Mouse (Mus musculus): ENCODE data around the gene Nmnat2. TPM values are rescaled to one million over a fixed set of nuclear protein-coding genes. Genes with fewer than 3 reads are reported as not detected.
A peak's percentile ranks its signal among the peaks of the same experiment; 100 is the strongest.

Gene Nmnat2
- polyA plus RNA-seq, 1 experiment from 2014 or later, result 4.7 TPM

GRCm38 (mm10) chr1:153129992-153130713 is 175.4 kb downstream of the Nmnat2 start:
- Histone ChIP-seq H3K4me3 (no peak overlapping the region), H3K9me3 (no peaks in the 10 kb centered on the region), H3K4me1 (peaks cover 21% of the 10 kb centered on the region), H3K27me3 (replicated peaks; ENCODE audit: low read depth, poor library complexity, severe bottlenecking) (no peaks in the 10 kb centered on the region), H3K36me3 (replicated peaks) (no peaks in the 10 kb centered on the region), H3K27ac (replicated peaks) (no peak overlapping the region)
- no peak for DNase-seq (ENCODE audit: low spot score)
- WGBS, result 89% methylated on average over 11 of the region's 11 CpGs

- H3K36me3 ChIP-seq (replicated peaks), result no peaks in the 10 kb centered on the region
- 21% methylated on average over 9 of the region's 9 CpGs for WGBS
- 0 out of 2 replicates have a peak overlapping the region, but pooled peaks have one; percentile 21 for H3K4me3 ChIP-seq
These were observed 179.3 kb downstream of the Nmnat2 start for GRCm38 (mm10) chr1:153133865-153134781.

GRCm38 (mm10) chr1:153136647-153137046 is 181.9 kb downstream of the Nmnat2 start:
- no peak for DNase-seq (ENCODE audit: low spot score)
- no peak overlapping the region for H3K4me3 ChIP-seq
- H3K36me3 ChIP-seq (replicated peaks), result no peaks in the 10 kb centered on the region
- no peak overlapping the region for H3K27ac ChIP-seq (replicated peaks)
- no peaks in the 10 kb centered on the region for H3K27me3 ChIP-seq (replicated peaks; ENCODE audit: low read depth, poor library complexity, severe bottlenecking)
- peaks cover 19% of the 10 kb centered on the region for H3K4me1 ChIP-seq
- H3K9me3 ChIP-seq, result no peaks in the 10 kb centered on the region
- WGBS, result 87% methylated on average over 13 of the region's 13 CpGs

More at GRCm38 (mm10) chr1:153133865-153134781, 179.3 kb downstream of the Nmnat2 start:
- H3K27ac ChIP-seq (replicated peaks), result peak overlapping the region; percentile 80
- peak; percentile 51 for DNase-seq (ENCODE audit: low spot score)
- no peaks in the 10 kb centered on the region for H3K9me3 ChIP-seq
- no peaks in the 10 kb centered on the region for H3K27me3 ChIP-seq (replicated peaks; ENCODE audit: low read depth, poor library complexity, severe bottlenecking)
- H3K4me1 ChIP-seq, result peaks cover 17% of the 10 kb centered on the region

- Histone ChIP-seq H3K36me3 (replicated peaks) (no peaks in the 10 kb centered on the region), H3K4me3 (no peak overlapping the region), H3K27ac (replicated peaks) (no peak overlapping the region), H3K27me3 (replicated peaks; ENCODE audit: low read depth, poor library complexity, severe bottlenecking) (no peaks in the 10 kb centered on the region), H3K4me1 (peaks cover 20% of the 10 kb centered on the region), H3K9me3 (no peaks in the 10 kb centered on the region)
- no peak for DNase-seq (ENCODE audit: low spot score)
- WGBS, result 75% methylated on average over 5 of the region's 5 CpGs
These were observed 183.7 kb downstream of the Nmnat2 start for GRCm38 (mm10) chr1:153138486-153138885.

GRCm38 (mm10) chr1:153139635-153140034 is 184.8 kb downstream of the Nmnat2 start:
- Histone ChIP-seq H3K4me1 (peaks cover 21% of the 10 kb centered on the region), H3K9me3 (no peaks in the 10 kb centered on the region), H3K27me3 (replicated peaks; ENCODE audit: low read depth, poor library complexity, severe bottlenecking) (no peaks in the 10 kb centered on the region), H3K4me3 (no peak overlapping the region), H3K27ac (replicated peaks) (no peak overlapping the region), H3K36me3 (replicated peaks) (no peaks in the 10 kb centered on the region)
- WGBS, result 82% methylated on average over 7 of the region's 7 CpGs
- no peak for DNase-seq (ENCODE audit: low spot score)

GRCm38 (mm10) chr1:153140265-153140664 is 185.5 kb downstream of the Nmnat2 start:
- WGBS, result 80% methylated on average over 11 of the region's 11 CpGs
- Histone ChIP-seq H3K27me3 (replicated peaks; ENCODE audit: low read depth, poor library complexity, severe bottlenecking) (no peaks in the 10 kb centered on the region), H3K27ac (replicated peaks) (no peak overlapping the region)

GRCm38 (mm10) chr1:153140747-153141228 is 186.0 kb downstream of the Nmnat2 start:
- Histone ChIP-seq H3K27ac (replicated peaks) (no peak overlapping the region; the same call in 1 of the 2 replicates), H3K4me3 (no peak overlapping the region), H3K9me3 (no peaks in the 10 kb centered on the region), H3K36me3 (replicated peaks) (no peaks in the 10 kb centered on the region), H3K27me3 (replicated peaks; ENCODE audit: low read depth, poor library complexity, severe bottlenecking) (no peaks in the 10 kb centered on the region), H3K4me1 (peaks cover 19% of the 10 kb centered on the region)
- WGBS, result 46% methylated on average over 8 of the region's 8 CpGs
- DNase-seq (ENCODE audit: low spot score), result peak; percentile 50

More at GRCm38 (mm10) chr1:153140265-153140664, 185.5 kb downstream of the Nmnat2 start:
- no peak overlapping the region for H3K4me3 ChIP-seq
- no peaks in the 10 kb centered on the region for H3K36me3 ChIP-seq (replicated peaks)
- peaks cover 19% of the 10 kb centered on the region for H3K4me1 ChIP-seq
- H3K9me3 ChIP-seq, result no peaks in the 10 kb centered on the region
- DNase-seq (ENCODE audit: low spot score), result no peak

- H3K9me3 ChIP-seq, result no peaks in the 10 kb centered on the region
- no peak overlapping the region for H3K4me3 ChIP-seq
- no peaks in the 10 kb centered on the region for H3K27me3 ChIP-seq (replicated peaks; ENCODE audit: low read depth, poor library complexity, severe bottlenecking)
- DNase-seq (ENCODE audit: low spot score), result no peak
- H3K36me3 ChIP-seq (replicated peaks), result no peaks in the 10 kb centered on the region
- peaks cover 21% of the 10 kb centered on the region for H3K4me1 ChIP-seq
- WGBS, result 76% methylated on average over 11 of the region's 11 CpGs
- no peak overlapping the region for H3K27ac ChIP-seq (replicated peaks)
These were observed 189.2 kb downstream of the Nmnat2 start for GRCm38 (mm10) chr1:153144021-153144420.

- WGBS, result 73% methylated on average over 5 of the region's 5 CpGs
- Histone ChIP-seq H3K9me3 (no peaks in the 10 kb centered on the region), H3K4me3 (no peak overlapping the region), H3K27me3 (replicated peaks; ENCODE audit: low read depth, poor library complexity, severe bottlenecking) (no peaks in the 10 kb centered on the region), H3K4me1 (peaks cover 17% of the 10 kb centered on the region), H3K27ac (replicated peaks) (no peak overlapping the region), H3K36me3 (replicated peaks) (no peaks in the 10 kb centered on the region)
- no peak for DNase-seq (ENCODE audit: low spot score)
These were observed 191.0 kb downstream of the Nmnat2 start for GRCm38 (mm10) chr1:153145791-153146190.

GRCm38 (mm10) chr1:153152594-153152993 is 197.8 kb downstream of the Nmnat2 start:
- 87% methylated on average over 7 of the region's 7 CpGs for WGBS
- H3K4me1 ChIP-seq, result no peaks in the 10 kb centered on the region

GRCm38 (mm10) chr1:153153619-153154137 is 198.9 kb downstream of the Nmnat2 start:
- H3K36me3 ChIP-seq (replicated peaks), result no peaks in the 10 kb centered on the region
- no peak for DNase-seq (ENCODE audit: low spot score)
- no peaks in the 10 kb centered on the region for H3K4me1 ChIP-seq
- no peaks in the 10 kb centered on the region for H3K9me3 ChIP-seq
- 80% methylated on average over 10 of the region's 10 CpGs for WGBS
- no peaks in the 10 kb centered on the region for H3K27me3 ChIP-seq (replicated peaks; ENCODE audit: low read depth, poor library complexity, severe bottlenecking)
- H3K27ac ChIP-seq (replicated peaks), result no peak overlapping the region
- H3K4me3 ChIP-seq, result no peak overlapping the region

More at GRCm38 (mm10) chr1:153152594-153152993, 197.8 kb downstream of the Nmnat2 start:
- H3K9me3 ChIP-seq, result no peaks in the 10 kb centered on the region
- no peak overlapping the region for H3K4me3 ChIP-seq
- DNase-seq (ENCODE audit: low spot score), result no peak
- H3K27me3 ChIP-seq (replicated peaks; ENCODE audit: low read depth, poor library complexity, severe bottlenecking), result no peaks in the 10 kb centered on the region
- H3K36me3 ChIP-seq (replicated peaks), result no peaks in the 10 kb centered on the region
- H3K27ac ChIP-seq (replicated peaks), result no peak overlapping the region

GRCm38 (mm10) chr1:153155364-153155763 is 200.6 kb downstream of the Nmnat2 start:
- Histone ChIP-seq H3K27me3 (replicated peaks; ENCODE audit: low read depth, poor library complexity, severe bottlenecking) (no peaks in the 10 kb centered on the region), H3K27ac (replicated peaks) (no peak overlapping the region), H3K4me1 (no peaks in the 10 kb centered on the region), H3K36me3 (replicated peaks) (no peaks in the 10 kb centered on the region), H3K9me3 (no peaks in the 10 kb centered on the region), H3K4me3 (no peak overlapping the region)
- no peak for DNase-seq (ENCODE audit: low spot score)
- 89% methylated on average over 8 of the region's 8 CpGs for WGBS
